Mouse (Mus musculus) G1E (cell line): ENCODE measurements around the gene Itga11.

Experiments
- CTCF ChIP-seq: IDR thresholded peaks from 2 replicates; pipeline ENCODE4 v1.5.1; 2012; ENCODE audit warnings: low read depth, low read length, inconsistent platforms, mixed read lengths
- GATA1 ChIP-seq: IDR thresholded peaks from 2 replicates; pipeline ENCODE4 v1.6.1; 2012; ENCODE audit warnings: borderline replicate concordance, low read length, inconsistent platforms, mixed read lengths
- POLR2AphosphoS5 ChIP-seq: IDR thresholded peaks from 2 replicates; pipeline ENCODE4 v1.6.1; 2012; ENCODE audit warnings: low read depth, low read length, inconsistent platforms; ENCODE audit not compliant: insufficient replicate concordance
- TAL1 ChIP-seq: conservative IDR thresholded peaks from 2 replicates; pipeline ENCODE4 v1.6.1; 2012; ENCODE audit warnings: low read depth, low read length, inconsistent platforms, mixed read lengths

- TF ChIP-seq CTCF = no peak
- TF ChIP-seq POLR2AphosphoS5 = no peak
- TF ChIP-seq GATA1 = no peak
- TF ChIP-seq TAL1 = no peak
These were observed 104.3 kb downstream of the Itga11 start for GRCm38 (mm10) chr9:62781965-62782364.
